Mouse (Mus musculus) cortical plate, adult 2 months (tissue): Measurements from ENCODE around the gene Oscp1. TPM values are rescaled to one million over a fixed set of nuclear protein-coding genes. Genes with fewer than 3 reads are reported as not detected.

ENCODE experiments used
- H3K27ac ChIP-seq: fragments of 200-500 bp; 2 replicates; pipeline ENCODE4 v1.5.1; 2012; ENCODE audit warnings: low read length, control low read depth, inconsistent platforms; ENCODE audit not compliant: insufficient read depth
- H3K4me1 ChIP-seq: fragments of 200-500 bp; 2 replicates; pipeline ENCODE4 v1.6.1; 2011; ENCODE audit warnings: low read length; ENCODE audit not compliant: control insufficient read depth, insufficient read depth
- H3K4me3 ChIP-seq: fragments of 200-500 bp; 2 replicates; pipeline ENCODE4 v1.5.1; 2011; ENCODE audit warnings: mild to moderate bottlenecking, low read length, control low read depth; ENCODE audit not compliant: insufficient read depth
- CTCF ChIP-seq: fragments of 200-500 bp; IDR thresholded peaks from 2 replicates; pipeline ENCODE4 v1.5.1; 2011; ENCODE audit warnings: mild to moderate bottlenecking, control low read depth, low read length; ENCODE audit not compliant: insufficient read depth; ENCODE audit errors: extremely low read depth
- POLR2A ChIP-seq: fragments of 200-500 bp; IDR thresholded peaks from 2 replicates; pipeline ENCODE4 v1.6.1; 2011; ENCODE audit warnings: mild to moderate bottlenecking, low read length, control low read depth; ENCODE audit not compliant: insufficient read depth; ENCODE audit errors: extremely low read depth
- polyA plus RNA-seq: library from polyadenylated mRNA; depleted of rRNA; stranded (reverse); fragments of >200 nt; gene quantifications from 2 replicates; pipeline ENCODE4 v1.2.3, GENCODE M21; 2012; rRNA removed

The Oscp1 gene
- 20.3 and 21.4 TPM in 2 replicates for polyA plus RNA-seq

DNA sequence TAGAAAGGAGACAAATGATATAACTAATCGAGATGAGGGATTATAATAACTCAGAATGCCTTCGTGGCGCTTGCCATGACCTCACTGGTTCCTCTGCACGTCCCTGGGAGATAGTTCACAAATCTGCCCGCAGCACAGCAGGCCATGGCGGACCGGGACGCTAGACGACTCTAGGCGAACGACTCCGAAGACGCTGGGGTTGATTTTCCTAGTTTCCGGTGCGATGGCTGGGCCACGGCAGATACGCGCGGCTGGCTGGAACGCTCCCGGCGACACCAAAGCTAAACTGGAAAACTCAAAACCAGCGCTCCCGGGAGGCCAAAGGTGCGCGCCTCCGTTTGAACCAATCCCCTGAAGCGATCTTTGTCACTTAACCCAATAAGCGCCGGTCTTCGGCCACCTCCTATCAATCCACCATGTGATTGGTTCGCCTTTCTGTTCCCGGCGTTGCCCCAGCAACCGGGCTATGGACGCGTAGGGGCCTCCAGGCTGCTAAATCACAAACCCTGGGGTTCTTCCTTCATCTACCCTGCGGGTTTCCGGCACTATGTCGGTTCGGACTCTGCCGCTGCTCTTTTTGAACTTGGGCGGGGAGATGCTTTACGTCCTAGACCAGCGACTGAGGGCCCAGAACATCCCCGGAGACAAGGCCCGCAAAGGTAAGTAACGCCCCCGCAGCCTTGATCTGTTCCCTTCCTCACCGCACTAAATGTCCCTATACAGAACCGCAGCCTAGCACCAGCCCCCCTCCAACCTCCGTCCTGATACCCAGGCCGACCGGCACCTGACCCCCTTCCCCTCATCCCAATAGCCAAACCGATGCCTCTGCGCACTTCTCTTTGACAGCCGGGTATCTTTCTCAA is at the start of gene Oscp1:
TSS of gene Oscp1 (plus strand) at position 432 of the 863 bp plus-strand sequence.
- Histone ChIP-seq H3K4me3 (peak within 1 kb of the TSS; percentile 79), H3K27ac (peak within 1 kb of the TSS; percentile 88), H3K4me1 (peaks cover 4% of the 10 kb centered on the region; the same call in 1 of the 2 replicates)
- TF ChIP-seq POLR2A: peak; percentile 58; the same call in 1 of the 2 replicates
- TF ChIP-seq CTCF: no peak

DNA sequence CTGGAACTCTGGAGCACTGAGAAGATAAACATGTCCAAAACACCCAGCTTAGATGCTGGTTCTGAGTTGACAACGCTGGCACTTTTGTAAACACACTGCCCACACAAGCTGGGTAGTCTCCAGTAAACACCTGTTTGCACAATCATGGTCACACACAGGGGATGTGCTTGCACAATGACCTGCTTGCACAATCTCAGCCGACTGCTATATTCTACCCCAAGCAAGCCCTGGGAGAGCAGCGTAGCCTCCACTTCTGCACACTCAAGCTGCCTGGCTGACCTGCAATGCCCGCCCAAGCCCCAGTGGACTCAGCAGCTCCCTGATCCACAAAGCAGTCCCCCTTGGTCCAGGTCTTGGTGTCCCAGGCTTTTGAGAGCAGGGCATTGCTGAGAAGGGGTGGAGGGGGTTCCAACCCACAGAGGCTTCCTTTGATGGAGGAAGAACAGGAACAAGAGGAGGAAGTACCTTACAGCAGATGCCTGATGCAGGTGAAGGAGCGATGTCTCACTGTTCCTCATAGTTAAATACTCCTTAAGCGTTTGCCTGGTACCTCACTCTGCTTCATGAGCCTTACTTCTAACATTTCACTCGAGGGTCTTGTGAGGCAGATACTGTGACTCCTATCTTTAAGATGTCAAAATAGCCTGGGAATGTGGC is 40.6 kb upstream of the Oscp1 start:
- H3K27ac ChIP-seq: no peak overlapping the region
- TF ChIP-seq POLR2A: no peak
- TF ChIP-seq CTCF: no peak
- no peaks in the 10 kb centered on the region for H3K4me1 ChIP-seq
- no peak overlapping the region for H3K4me3 ChIP-seq

DNA sequence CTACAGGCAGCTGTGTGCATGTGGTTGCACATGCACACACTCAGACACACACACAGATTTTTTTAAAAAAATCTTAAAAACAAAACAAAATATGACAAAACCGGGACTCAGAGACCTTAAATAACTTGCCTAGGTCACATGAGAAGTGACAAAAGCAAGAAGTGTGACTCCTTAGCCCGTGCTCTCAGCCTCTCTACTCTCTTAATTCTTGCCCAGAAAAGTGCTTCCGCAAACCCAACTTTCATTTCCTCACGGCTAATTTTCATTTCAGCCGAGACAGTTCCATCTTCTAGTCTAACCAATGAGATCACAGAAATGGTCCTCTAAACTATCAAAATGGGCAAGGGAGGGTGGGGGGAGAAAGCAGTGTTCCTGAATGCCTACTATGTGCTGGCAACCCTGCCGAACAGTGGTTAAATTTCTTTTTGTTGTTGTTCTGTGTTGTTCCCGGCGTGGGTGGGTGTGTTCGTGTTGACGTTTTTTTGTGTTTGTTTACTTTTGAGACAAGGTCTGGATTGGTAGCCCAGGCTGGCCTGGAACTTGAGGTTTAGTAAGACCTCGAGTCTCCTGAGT is 39.3 kb upstream of the Oscp1 start:
- Histone ChIP-seq H3K4me1 (no peaks in the 10 kb centered on the region), H3K27ac (no peak overlapping the region), H3K4me3 (no peak overlapping the region)
- no peak for TF ChIP-seq CTCF
- TF ChIP-seq POLR2A: no peak

DNA sequence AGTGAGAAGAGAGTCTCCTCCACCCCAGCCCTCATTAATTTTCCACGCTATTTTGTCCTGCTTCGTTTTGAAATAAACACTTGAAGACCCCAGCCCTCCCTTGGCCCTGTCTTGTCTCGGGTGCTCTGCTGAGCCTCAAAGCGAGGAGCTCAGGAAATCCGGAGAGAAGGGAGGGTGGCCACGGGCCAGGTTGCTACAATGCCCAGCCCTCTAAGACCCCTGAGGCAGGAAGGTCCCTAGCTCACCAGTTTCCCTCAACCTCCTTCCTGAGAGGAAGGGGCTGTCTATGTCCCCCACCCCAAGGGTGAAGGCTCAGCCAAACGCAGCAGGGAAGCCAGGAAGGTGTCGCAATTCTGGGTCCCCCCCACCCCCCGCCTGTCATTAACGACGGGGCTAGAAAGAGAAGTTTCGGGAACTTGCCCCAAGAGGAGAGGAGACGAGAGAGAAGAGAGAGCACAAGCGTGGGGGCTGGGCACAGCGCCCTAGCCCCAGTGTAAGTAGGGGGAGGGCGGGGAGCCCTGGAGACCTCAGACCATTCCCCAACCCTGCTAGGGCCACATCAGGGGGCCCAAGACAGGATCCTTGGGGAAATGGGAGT is 34.0 kb upstream of the Oscp1 start, which contains the start of gene Csf3r:
TSS of gene Csf3r (plus strand) at position 248 of the 598 bp plus-strand sequence.
- TF ChIP-seq POLR2A (no peak), CTCF (no peak)
- Histone ChIP-seq H3K27ac (no peak within 1 kb of the TSS; the same call in 1 of the 2 replicates), H3K4me3 (peak within 1 kb of the TSS; percentile 17; the same call in 1 of the 2 replicates), H3K4me1 (no peaks in the 10 kb centered on the region)

DNA sequence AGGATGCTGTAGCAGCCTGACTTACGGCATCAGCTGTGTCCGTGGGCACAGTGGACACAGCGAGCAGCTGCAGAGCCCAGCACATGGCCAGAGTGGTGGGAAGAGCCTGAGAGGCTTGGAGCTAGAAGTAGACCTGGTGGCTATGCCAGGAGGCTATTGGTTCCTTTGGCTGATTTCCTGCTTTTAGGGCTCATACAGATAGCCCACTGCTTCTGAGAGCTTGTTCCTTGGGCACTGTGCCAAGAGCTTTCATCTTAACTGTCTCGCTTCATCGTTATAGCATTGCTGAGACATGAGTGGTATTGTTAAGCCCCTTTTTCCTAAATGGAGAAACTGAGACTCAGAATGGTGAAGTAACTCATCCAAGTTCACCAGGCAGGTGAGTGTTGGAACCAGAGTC is 32.6 kb upstream of the Oscp1 start:
- Histone ChIP-seq H3K4me1 (no peaks in the 10 kb centered on the region), H3K4me3 (no peak overlapping the region), H3K27ac (no peak overlapping the region)
- TF ChIP-seq POLR2A (no peak), CTCF (no peak)

DNA sequence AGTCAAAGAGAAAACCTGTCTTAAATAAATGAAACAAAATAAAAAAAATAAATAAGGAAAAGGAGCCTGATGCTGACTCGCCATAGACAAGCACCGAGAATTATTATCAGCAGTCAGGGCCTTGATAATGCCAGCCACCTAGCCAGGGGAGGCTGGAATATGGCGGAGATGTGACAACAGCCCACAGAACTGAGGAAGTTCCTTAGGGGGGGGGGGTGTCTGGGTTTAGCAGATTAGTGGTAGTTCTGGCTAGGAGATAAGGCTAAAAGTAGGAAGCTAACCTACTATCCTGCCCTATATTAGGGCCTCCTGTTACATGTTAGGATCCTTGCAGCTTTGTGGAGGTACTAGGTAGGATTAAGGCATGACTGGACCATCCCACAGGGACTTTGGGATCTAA is 30.4 kb upstream of the Oscp1 start:
- TF ChIP-seq POLR2A (no peak), CTCF (no peak)

DNA sequence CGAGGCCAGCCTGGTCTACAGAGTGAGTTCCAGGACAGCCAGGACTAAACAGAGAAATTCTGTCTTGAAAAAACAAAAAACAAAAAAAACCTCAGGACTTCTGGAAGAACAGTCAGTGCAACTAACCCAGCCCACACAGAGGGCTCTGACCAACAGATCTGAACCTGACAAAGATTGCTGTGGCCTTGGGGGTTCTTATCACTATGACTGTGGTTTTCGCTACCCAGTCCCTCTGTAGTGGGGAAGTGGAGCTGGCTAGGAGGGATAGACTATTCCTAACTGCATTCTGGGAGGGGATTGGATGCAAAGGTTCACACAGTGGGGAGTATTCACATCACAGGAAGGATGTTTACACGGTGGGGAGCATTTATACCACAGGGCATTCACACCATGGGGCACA is 29.3 kb upstream of the Oscp1 start:
- no peak for TF ChIP-seq POLR2A
- no peak for TF ChIP-seq CTCF
- H3K4me3 ChIP-seq: no peak overlapping the region
- H3K27ac ChIP-seq: no peak overlapping the region
- H3K4me1 ChIP-seq: no peaks in the 10 kb centered on the region

More for the DNA sequence above, 30.4 kb upstream of the Oscp1 start:
- Histone ChIP-seq H3K27ac (no peak overlapping the region), H3K4me3 (no peak overlapping the region), H3K4me1 (no peaks in the 10 kb centered on the region)

DNA sequence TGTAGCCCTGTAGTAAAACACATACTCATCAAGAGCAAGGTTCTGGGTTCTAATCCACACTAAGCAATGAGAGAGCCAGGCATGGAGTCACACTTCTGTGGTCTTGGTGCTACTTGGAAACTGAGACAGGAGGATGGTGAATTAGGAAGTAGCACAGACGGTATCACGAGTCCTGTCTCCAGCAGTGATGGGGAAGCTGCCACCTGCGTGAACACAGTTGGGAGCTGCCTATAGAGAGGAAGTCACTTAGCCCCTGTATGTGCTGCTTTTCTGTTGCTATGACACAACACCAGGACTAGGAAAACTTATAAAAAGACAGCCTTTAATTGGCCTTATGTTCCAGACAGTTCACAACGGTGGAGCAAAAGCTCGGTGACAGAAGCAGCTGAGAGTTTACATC is 27.7 kb upstream of the Oscp1 start:
- no peak for TF ChIP-seq POLR2A
- TF ChIP-seq CTCF: no peak
- Histone ChIP-seq H3K27ac (no peak overlapping the region), H3K4me1 (no peaks in the 10 kb centered on the region), H3K4me3 (no peak overlapping the region)

DNA sequence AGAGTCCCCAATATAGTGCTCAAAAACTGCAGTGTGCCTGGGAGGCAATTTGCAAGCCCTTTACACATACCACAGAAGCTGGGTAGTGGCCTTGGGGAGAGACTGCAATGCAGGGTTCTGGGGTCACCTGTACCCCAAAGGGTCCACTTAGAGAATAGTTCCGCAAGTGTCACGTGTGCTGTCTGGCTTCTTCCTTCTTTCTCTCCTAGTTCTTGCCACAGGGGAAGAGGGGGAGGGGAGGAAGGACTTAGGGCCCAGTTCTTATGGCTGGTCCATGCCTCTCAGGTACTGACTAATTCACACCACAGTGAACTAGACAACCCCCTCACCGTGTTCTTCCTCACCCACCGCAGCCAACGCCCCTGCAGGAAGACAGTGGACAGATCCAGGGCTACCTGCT is 23.0 kb upstream of the Oscp1 start:
- Histone ChIP-seq H3K4me3 (no peak overlapping the region), H3K27ac (no peak overlapping the region), H3K4me1 (no peaks in the 10 kb centered on the region)
- no peak for TF ChIP-seq POLR2A
- TF ChIP-seq CTCF: no peak
